Mouse (Mus musculus): Measurements from ENCODE around the gene Ctf1. TPM values are rescaled to one million over a fixed set of nuclear protein-coding genes. Genes with fewer than 3 reads are reported as not detected.
"Not testable (repeated sequence)": the region's sequence is repeated elsewhere in the genome, so short reads cannot be mapped to it uniquely, and the experiment has no call there.

The Ctf1 gene
- total RNA-seq, 2 experiments from 2014 or later, result 2.6 to 3.4 TPM

- DNase-seq (ENCODE audit: low spot score in 2 of 2), result no peak
- intact Hi-C loops (cut with DNase I), result loop anchor here (2.0 kb wide), 1 partner anchor 19 kb away; the partner anchor contains the start of gene Bcl7c
These were observed 22.8 kb upstream of the Ctf1 start for GRCm38 (mm10) chr7:127689626-127690280.

GRCm38 (mm10) chr7:127691221-127691989, 21.1 kb upstream of the Ctf1 start:
- intact Hi-C loops (cut with DNase I), result loop anchor here (2.0 kb wide), 1 partner anchor 17 kb away; the partner anchor contains the start of gene Bcl7c
- peak; percentile 39 to 68 for DNase-seq (ENCODE audit: low spot score in 2 of 2)

GRCm38 (mm10) chr7:127693290-127693689, 19.2 kb upstream of the Ctf1 start:
- DNase-seq (ENCODE audit: low spot score in 2 of 2), result no peak
- intact Hi-C loops (cut with DNase I), result no loop called here

GRCm38 (mm10) chr7:127693730-127694129, 18.8 kb upstream of the Ctf1 start:
- intact Hi-C loops (cut with DNase I), result not testable (repeated sequence)

GRCm38 (mm10) chr7:127698986-127699385, 13.6 kb upstream of the Ctf1 start:
- DNase-seq (ENCODE audit: low spot score in 2 of 2), result peak in 1 of 2 experiments; percentile 61
- intact Hi-C loops (cut with DNase I), result no loop called here

More at GRCm38 (mm10) chr7:127693730-127694129, 18.8 kb upstream of the Ctf1 start:
- DNase-seq (ENCODE audit: low spot score in 2 of 2), result not testable (repeated sequence)

GRCm38 (mm10) chr7:127700712-127701331, 11.7 kb upstream of the Ctf1 start:
- intact Hi-C loops (cut with DNase I), result no loop called here
- DNase-seq (ENCODE audit: low spot score in 2 of 2), result no peak

GRCm38 (mm10) chr7:127703561-127704178, 8.9 kb upstream of the Ctf1 start:
- no peak for DNase-seq (ENCODE audit: low spot score in 2 of 2)
- intact Hi-C loops (cut with DNase I), result no loop called here

- intact Hi-C loops (cut with DNase I), result no loop called here
- DNase-seq (ENCODE audit: low spot score in 2 of 2), result no peak
These were observed 7.9 kb upstream of the Ctf1 start for GRCm38 (mm10) chr7:127704598-127704997.

- DNase-seq (ENCODE audit: low spot score in 2 of 2), result peak in 1 of 2 experiments; percentile 38
- intact Hi-C loops (cut with DNase I), result no loop called here
These were observed 6.8 kb upstream of the Ctf1 start for GRCm38 (mm10) chr7:127705706-127706105.

GRCm38 (mm10) chr7:127707045-127707956, 5.2 kb upstream of the Ctf1 start:
- intact Hi-C loops (cut with DNase I), result no loop called here

GRCm38 (mm10) chr7:127707957-127708206, 4.7 kb upstream of the Ctf1 start:
- intact Hi-C loops (cut with DNase I), result loop anchor here (1.0 to 2.0 kb wide), 2 partner anchors 17 to 33 kb away; no protein-coding TSS in a partner anchor
- DNase-seq (ENCODE audit: low spot score in 2 of 2), result no peak

More at GRCm38 (mm10) chr7:127707045-127707956, 5.2 kb upstream of the Ctf1 start:
- DNase-seq (ENCODE audit: low spot score in 2 of 2), result no peak

GRCm38 (mm10) chr7:127708207-127709078, 4.1 kb upstream of the Ctf1 start, which contains the start of gene Bcl7c:
Bcl7c (minus strand) TSS chr7:127708933.
- intact Hi-C loops (cut with DNase I), result loop anchor here (1.0 to 2.0 kb wide), 3 partner anchors 18 to 37 kb away; no protein-coding TSS in a partner anchor
- DNase-seq (ENCODE audit: low spot score in 2 of 2), result peak; percentile 88 to 90

- intact Hi-C loops (cut with DNase I), result loop anchor here (1.0 to 2.0 kb wide), 2 partner anchors 19 to 36 kb away; no protein-coding TSS in a partner anchor
- DNase-seq (ENCODE audit: low spot score in 2 of 2), result no peak
These were observed 3.1 kb upstream of the Ctf1 start for GRCm38 (mm10) chr7:127709261-127709979.

- DNase-seq (ENCODE audit: low spot score in 2 of 2), result no peak
- intact Hi-C loops (cut with DNase I), result no loop called here
These were observed 1.5 kb upstream of the Ctf1 start for GRCm38 (mm10) chr7:127711031-127711430.

- intact Hi-C loops (cut with DNase I), result no loop called here
These were observed 1.1 kb upstream of the Ctf1 start for GRCm38 (mm10) chr7:127711456-127711855.

GRCm38 (mm10) chr7:127714816-127715215, 2.3 kb downstream of the Ctf1 start:
- intact Hi-C loops (cut with DNase I), result no loop called here
- DNase-seq (ENCODE audit: low spot score in 2 of 2), result no peak

More at GRCm38 (mm10) chr7:127711456-127711855, 1.1 kb upstream of the Ctf1 start:
- no peak for DNase-seq (ENCODE audit: low spot score in 2 of 2)

GRCm38 (mm10) chr7:127716992-127717391, 4.5 kb downstream of the Ctf1 start:
- intact Hi-C loops (cut with DNase I), result no loop called here
- peak; percentile 58 for DNase-seq (ENCODE audit: low spot score in 2 of 2)
